Mouse (Mus musculus): ENCODE measurements around the gene Gabra5. TPM values are rescaled to one million over a fixed set of nuclear protein-coding genes. Genes with fewer than 3 reads are reported as not detected.
A peak's percentile ranks its signal among the peaks of the same experiment; 100 is the strongest.

The Gabra5 gene
- polyA plus RNA-seq, 1 experiment: 22.7 TPM

DNA sequence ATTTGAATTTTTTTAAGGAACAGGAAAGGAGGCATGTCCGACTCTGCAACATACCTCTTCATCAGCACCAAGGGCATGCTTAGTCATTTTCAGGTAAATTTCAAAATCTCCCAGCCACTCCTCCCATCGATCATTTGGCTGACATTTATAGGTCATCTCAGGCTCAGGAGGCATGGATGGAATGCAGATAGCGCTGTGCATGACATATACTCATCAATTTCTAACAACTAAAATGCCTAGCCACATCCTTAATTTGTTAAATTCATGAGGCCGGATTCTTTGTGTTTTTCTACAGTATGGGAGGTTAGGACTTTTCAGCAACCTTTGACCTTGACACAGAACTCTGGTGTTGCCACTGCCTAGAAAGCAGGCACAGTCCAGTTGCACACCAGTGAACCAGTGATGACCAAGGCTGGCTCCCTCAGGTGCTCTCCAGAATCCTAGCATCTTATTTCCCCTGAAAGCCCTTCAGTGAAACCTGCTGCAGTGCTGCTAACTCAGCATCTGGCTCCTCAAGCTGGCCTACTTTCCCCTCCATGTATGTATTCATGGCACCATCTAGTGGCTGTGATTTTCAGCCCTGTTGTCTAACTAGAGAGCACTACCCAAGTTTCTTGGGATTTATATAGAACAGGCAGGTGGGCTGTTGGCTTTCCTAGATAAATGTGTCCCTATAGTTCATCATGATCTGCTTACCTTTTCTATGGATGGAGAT lies 35.9 kb downstream of the Gabra5 start:
- DNase-seq (ENCODE audit: low read depth): peak; percentile 92

DNA sequence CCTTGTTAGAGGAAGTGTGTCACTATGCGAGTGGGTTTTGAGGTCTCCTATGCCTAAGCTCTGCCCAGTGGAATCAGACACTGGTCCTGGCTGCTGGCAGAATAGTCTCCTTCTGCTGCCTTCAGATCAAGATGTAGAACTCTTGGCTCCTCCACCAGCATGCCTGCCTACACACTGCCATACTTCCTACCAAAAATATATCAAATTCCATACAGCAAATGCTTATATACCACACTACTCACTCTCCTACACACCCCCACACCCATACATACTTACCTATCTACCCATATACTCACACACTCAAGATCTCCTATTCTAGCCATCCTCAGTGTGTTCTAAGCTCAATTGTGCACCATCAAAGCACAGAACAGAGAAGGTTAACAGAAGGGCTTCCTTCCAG lies 38.5 kb downstream of the Gabra5 start:
- no peak for TF ChIP-seq POLR2A (IDR thresholded peaks at IDR 0.05; ENCODE audit: borderline replicate concordance, extremely low read depth, insufficient read depth, insufficient read length, poor library complexity, severe bottlenecking)
- TF ChIP-seq CTCF (IDR thresholded peaks at IDR 0.05; ENCODE audit: borderline replicate concordance, extremely low read depth, insufficient read depth, insufficient read length): no peak
- no peak for DNase-seq (ENCODE audit: low read depth)

More for the DNA sequence above, 35.9 kb downstream of the Gabra5 start:
- TF ChIP-seq CTCF (IDR thresholded peaks at IDR 0.05; ENCODE audit: borderline replicate concordance, extremely low read depth, insufficient read depth, insufficient read length): peak; percentile 74; the same call in 1 of the 2 replicates
- TF ChIP-seq POLR2A (IDR thresholded peaks at IDR 0.05; ENCODE audit: borderline replicate concordance, extremely low read depth, insufficient read depth, insufficient read length, poor library complexity, severe bottlenecking): no peak

- no peak for TF ChIP-seq POLR2A (IDR thresholded peaks at IDR 0.05; ENCODE audit: borderline replicate concordance, extremely low read depth, insufficient read depth, insufficient read length, poor library complexity, severe bottlenecking)
- peak; percentile 14; the same call in 1 of the 2 replicates for TF ChIP-seq CTCF (IDR thresholded peaks at IDR 0.05; ENCODE audit: borderline replicate concordance, extremely low read depth, insufficient read depth, insufficient read length)
- DNase-seq (ENCODE audit: low read depth): no peak
These were observed 49.5 kb downstream of the Gabra5 start for GRCm38 (mm10) chr7:57460354-57460753.

DNA sequence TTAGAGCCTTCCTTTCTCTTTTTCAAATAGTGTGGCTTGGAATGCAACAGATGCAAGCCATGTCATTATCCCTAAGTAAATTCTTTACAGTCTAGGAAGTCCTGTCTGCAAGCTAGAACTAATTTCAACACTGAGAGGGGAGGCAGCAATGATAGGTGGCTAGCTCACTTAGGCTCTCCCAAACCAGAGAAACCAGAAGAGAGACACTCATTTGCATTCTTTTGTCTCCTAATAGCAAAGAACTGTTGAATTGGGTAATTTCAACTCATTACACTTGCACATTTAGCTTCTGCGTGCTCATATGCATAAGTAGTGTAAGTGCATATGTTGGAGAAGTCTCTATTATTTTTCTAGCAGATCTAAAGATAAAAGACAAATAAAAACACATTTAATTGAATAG lies 61.6 kb downstream of the Gabra5 start:
- TF ChIP-seq POLR2A (IDR thresholded peaks at IDR 0.05; ENCODE audit: borderline replicate concordance, extremely low read depth, insufficient read depth, insufficient read length, poor library complexity, severe bottlenecking) (no peak), CTCF (IDR thresholded peaks at IDR 0.05; ENCODE audit: borderline replicate concordance, extremely low read depth, insufficient read depth, insufficient read length) (no peak)
- peak; percentile 66 for DNase-seq (ENCODE audit: low read depth)

- no peak for DNase-seq (ENCODE audit: low read depth)
- TF ChIP-seq CTCF (IDR thresholded peaks at IDR 0.05; ENCODE audit: borderline replicate concordance, extremely low read depth, insufficient read depth, insufficient read length) (no peak), POLR2A (IDR thresholded peaks at IDR 0.05; ENCODE audit: borderline replicate concordance, extremely low read depth, insufficient read depth, insufficient read length, poor library complexity, severe bottlenecking) (no peak)
These were observed 87.2 kb downstream of the Gabra5 start for GRCm38 (mm10) chr7:57422675-57423074.

DNA sequence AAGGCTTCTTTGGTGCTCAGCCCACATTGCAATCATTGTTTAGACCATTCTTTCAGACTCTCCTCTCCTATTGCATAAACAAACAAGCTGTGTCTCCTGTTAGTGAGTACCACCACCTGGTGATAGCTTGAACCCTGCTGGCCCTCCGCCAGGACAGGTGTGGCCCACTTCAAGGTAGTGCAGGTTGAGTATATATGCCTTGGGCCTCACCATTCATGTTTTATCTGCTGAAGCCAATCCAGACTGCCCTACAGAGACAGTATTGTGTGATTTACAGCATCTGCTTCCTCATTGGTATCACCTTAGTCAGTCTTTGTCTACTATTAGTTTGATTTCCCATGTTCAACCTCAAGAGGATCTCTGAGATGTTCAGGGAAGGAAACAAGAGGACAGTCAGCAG lies 88.8 kb downstream of the Gabra5 start:
- DNase-seq (ENCODE audit: low read depth): no peak

GRCm38 (mm10) chr7:57419392-57419791 lies 90.5 kb downstream of the Gabra5 start, which contains the start of gene Gabrb3:
Gene Gabrb3 (plus strand): TSS chr7:57419692.
- DNase-seq (ENCODE audit: low read depth): no peak
- TF ChIP-seq POLR2A (IDR thresholded peaks at IDR 0.05; ENCODE audit: borderline replicate concordance, extremely low read depth, insufficient read depth, insufficient read length, poor library complexity, severe bottlenecking) (no peak), CTCF (IDR thresholded peaks at IDR 0.05; ENCODE audit: borderline replicate concordance, extremely low read depth, insufficient read depth, insufficient read length) (no peak)

More for the DNA sequence above, 88.8 kb downstream of the Gabra5 start:
- TF ChIP-seq POLR2A (IDR thresholded peaks at IDR 0.05; ENCODE audit: borderline replicate concordance, extremely low read depth, insufficient read depth, insufficient read length, poor library complexity, severe bottlenecking) (no peak), CTCF (IDR thresholded peaks at IDR 0.05; ENCODE audit: borderline replicate concordance, extremely low read depth, insufficient read depth, insufficient read length) (no peak)

DNA sequence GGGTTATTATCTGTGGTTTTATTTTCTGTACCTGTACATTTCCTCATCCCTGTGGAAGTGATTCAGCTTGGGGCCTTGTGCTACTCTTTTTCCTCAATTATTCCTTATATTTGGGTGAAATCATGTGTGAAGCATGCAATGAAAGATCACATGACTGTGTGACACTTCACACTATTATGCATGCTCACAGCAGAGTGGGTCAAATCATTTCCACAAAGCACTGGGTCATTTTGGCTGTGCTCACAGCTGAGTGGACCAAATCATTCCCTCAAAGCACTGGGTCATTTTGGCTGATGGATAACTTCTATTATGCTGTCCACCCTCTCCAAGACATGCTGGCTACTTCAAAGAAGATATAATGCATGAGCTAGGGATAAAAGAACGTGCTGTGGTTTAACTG lies 97.0 kb downstream of the Gabra5 start:
- peak; percentile 7 for DNase-seq (ENCODE audit: low read depth)
- TF ChIP-seq POLR2A (IDR thresholded peaks at IDR 0.05; ENCODE audit: borderline replicate concordance, extremely low read depth, insufficient read depth, insufficient read length, poor library complexity, severe bottlenecking): no peak
- no peak for TF ChIP-seq CTCF (IDR thresholded peaks at IDR 0.05; ENCODE audit: borderline replicate concordance, extremely low read depth, insufficient read depth, insufficient read length)

- DNase-seq (ENCODE audit: low read depth): no peak
- TF ChIP-seq CTCF (IDR thresholded peaks at IDR 0.05; ENCODE audit: borderline replicate concordance, extremely low read depth, insufficient read depth, insufficient read length) (no peak), POLR2A (IDR thresholded peaks at IDR 0.05; ENCODE audit: borderline replicate concordance, extremely low read depth, insufficient read depth, insufficient read length, poor library complexity, severe bottlenecking) (no peak)
These were observed 98.7 kb downstream of the Gabra5 start for GRCm38 (mm10) chr7:57411163-57411562.

DNA sequence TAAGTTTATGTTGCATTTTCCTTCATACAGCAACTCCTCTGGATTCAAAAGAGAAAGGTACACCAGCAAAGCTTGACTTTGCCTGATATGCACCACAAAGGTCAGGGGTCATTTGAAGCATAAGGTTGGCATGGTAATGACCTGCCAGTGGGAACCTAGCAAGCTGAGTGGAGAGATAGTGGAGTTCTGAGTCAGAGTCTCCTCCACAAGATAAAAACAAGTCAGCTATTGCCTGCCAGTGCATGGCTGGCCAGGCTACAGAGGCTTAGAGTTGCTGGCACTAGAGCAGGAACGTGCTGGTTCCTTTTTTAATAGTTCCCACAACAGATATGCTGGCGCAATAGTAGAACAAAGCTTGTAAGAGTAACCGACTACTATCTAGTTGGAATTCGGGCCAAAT lies 116.3 kb downstream of the Gabra5 start:
- no peak for DNase-seq (ENCODE audit: low read depth)
- TF ChIP-seq CTCF (IDR thresholded peaks at IDR 0.05; ENCODE audit: borderline replicate concordance, extremely low read depth, insufficient read depth, insufficient read length) (no peak), POLR2A (IDR thresholded peaks at IDR 0.05; ENCODE audit: borderline replicate concordance, extremely low read depth, insufficient read depth, insufficient read length, poor library complexity, severe bottlenecking) (no peak)

GRCm38 (mm10) chr7:57390046-57390445 lies 119.8 kb downstream of the Gabra5 start:
- DNase-seq (ENCODE audit: low read depth): peak; percentile 29
- TF ChIP-seq POLR2A (IDR thresholded peaks at IDR 0.05; ENCODE audit: borderline replicate concordance, extremely low read depth, insufficient read depth, insufficient read length, poor library complexity, severe bottlenecking) (no peak), CTCF (IDR thresholded peaks at IDR 0.05; ENCODE audit: borderline replicate concordance, extremely low read depth, insufficient read depth, insufficient read length) (no peak)

DNA sequence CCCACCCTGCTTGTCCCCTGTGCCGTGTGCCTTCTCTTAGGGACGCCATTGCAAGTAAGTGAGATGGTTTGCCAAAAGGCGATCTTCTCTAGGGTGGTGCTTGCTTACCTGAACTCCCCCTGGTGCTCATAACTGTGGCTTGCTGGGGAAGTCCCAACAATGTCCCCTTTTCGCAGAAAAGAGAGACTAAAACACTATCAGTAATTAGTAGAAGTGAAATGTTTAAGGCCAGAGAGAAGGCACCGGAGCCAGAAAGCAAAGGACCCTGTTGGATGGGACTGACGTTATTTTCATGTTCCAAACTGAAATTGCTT lies 122.6 kb downstream of the Gabra5 start:
- no peak for DNase-seq (ENCODE audit: low read depth)
- peak; percentile 29; the same call in 1 of the 2 replicates for TF ChIP-seq CTCF (IDR thresholded peaks at IDR 0.05; ENCODE audit: borderline replicate concordance, extremely low read depth, insufficient read depth, insufficient read length)
- TF ChIP-seq POLR2A (IDR thresholded peaks at IDR 0.05; ENCODE audit: borderline replicate concordance, extremely low read depth, insufficient read depth, insufficient read length, poor library complexity, severe bottlenecking): no peak
